Mouse (Mus musculus) heart, postnatal 0 days (tissue): ENCODE data around the gene Gm14326.
"Not testable (repeated sequence)": the region's sequence is repeated elsewhere in the genome, so short reads cannot be mapped to it uniquely, and the experiment has no call there.

Experiments used
- CTCF ChIP-seq: IDR thresholded peaks from 2 replicates; pipeline ENCODE4 v1.5.1; 2016; ENCODE audit warnings: antibody characterized with exemption, control low read depth, low read depth
- EP300 ChIP-seq: IDR thresholded peaks from 2 replicates; pipeline ENCODE4 v1.6.1; 2016; ENCODE audit warnings: antibody characterized with exemption, low read depth

- not testable (repeated sequence) for TF ChIP-seq CTCF, EP300
Observed at GRCm38 (mm10) chr2:177887743-177888142, 69.4 kb downstream of the Gm14326 start.
